Mouse (Mus musculus) subcutaneous adipose tissue, adult 2 months (tissue): ENCODE measurements around the gene Apol11b. TPM values are rescaled to one million over a fixed set of nuclear protein-coding genes. Genes with fewer than 3 reads are reported as not detected.

Source experiments
- polyA plus RNA-seq: library from polyadenylated mRNA; depleted of rRNA; stranded (reverse); fragments of >200 nt; gene quantifications from 2 replicates; pipeline ENCODE4 v1.2.3, GENCODE M21; 2012; ENCODE audit warnings: low replicate concordance; rRNA removed

The Apol11b gene
- 0.05 TPM in 1 of 2 replicates, not detected in the other for polyA plus RNA-seq

DNA sequence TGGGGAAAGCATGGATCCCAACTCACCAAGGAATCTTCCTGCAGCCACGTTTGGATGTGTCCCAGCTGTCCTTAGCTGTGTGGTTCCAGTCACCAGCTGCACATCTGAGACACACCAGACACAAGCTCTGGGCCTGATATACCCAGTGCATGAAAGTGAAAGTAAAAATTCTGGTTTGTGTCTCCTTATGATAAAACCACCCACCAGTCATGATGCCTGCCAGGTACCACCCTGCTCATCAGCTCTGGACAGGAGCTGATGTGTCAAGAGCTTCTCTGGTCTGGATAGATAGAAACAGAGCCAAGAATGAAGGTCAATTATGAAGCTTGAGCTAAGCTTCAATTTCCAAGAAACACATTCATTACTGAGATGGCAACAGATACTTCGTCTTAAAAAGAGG, at the start of gene Apol11b:
Gene Apol11b, minus strand, starts transcription at position 111 of the 400 bp plus-strand sequence.

DNA sequence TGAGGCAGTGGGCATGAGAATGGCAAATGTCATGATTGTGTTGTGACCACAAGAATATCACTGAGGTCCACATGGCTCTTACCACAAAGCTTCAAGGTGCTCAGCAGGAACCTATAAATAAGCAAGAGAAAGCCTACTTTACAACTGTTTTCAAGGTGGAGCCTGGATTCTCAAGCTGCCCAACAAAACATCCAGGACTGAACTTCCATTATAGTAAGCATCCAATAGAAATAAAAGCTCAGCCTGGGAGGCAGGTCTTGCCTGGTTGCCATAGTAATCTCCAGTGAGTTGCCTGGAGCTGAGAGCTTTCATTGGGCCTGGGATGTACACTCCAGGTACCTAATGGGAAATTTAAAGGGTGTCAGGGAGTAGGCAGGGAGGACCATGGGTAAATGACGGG, 44.1 kb downstream of the Apol11b start, which contains the start of gene Gm36245:
Gene Gm36245, plus strand, starts transcription at position 301 of the 400 bp plus-strand sequence.

DNA sequence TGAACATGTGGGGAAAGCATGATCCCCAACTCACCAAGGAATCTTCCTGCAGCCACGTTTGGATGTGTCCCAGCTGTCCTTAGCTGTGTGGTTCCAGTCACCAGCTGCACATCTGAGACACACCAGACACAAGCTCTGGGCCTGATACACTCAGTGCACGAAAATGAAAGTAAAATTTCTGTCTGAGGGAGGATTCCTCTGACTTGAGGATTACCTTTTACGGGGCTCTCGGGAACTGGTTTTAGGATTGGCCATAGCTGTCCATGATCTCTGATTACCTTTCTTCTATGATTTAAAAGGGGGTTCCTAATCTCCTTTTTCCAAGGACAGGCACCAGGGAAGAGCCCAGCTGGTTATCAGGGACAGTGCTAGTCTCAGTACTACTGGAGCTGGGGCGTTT, 47.1 kb downstream of the Apol11b start, which contains the start of gene Apol10b:
Gene Apol10b, minus strand, starts transcription at position 165 of the 400 bp plus-strand sequence.

Other genes with a start within 250 kb of the Apol11b start
- gene Apol7a, start 244.2 kb downstream of the Apol11b start, polyA plus RNA-seq = 0.20 and 1.2 TPM in 2 replicates
- 3.8 and 9.2 TPM in 2 replicates for gene Apol9a, start 232.2 kb downstream of the Apol11b start, polyA plus RNA-seq
- gene Apol7b, start 195.8 kb downstream of the Apol11b start, polyA plus RNA-seq = not detected in 2 replicates
- not detected in 2 replicates for gene Apol10a, start 166.2 kb downstream of the Apol11b start, polyA plus RNA-seq
- not detected in 2 replicates for gene Apol11a, start 135.0 kb downstream of the Apol11b start, polyA plus RNA-seq
- 0.36 and 0.49 TPM in 2 replicates for gene Apol7c, start 110.0 kb downstream of the Apol11b start, polyA plus RNA-seq
- not detected in 2 replicates for gene 1700025B11Rik, start 81.4 kb downstream of the Apol11b start, polyA plus RNA-seq
- 1.7 and 3.8 TPM in 2 replicates for gene Apol10b, start 47.2 kb downstream of the Apol11b start, polyA plus RNA-seq
- gene Gm36245, start 44.0 kb downstream of the Apol11b start, polyA plus RNA-seq = not detected in 2 replicates
- gene Apol7e, start 55.6 kb upstream of the Apol11b start, polyA plus RNA-seq = 0.40 and 0.49 TPM in 2 replicates
- 4.9 and 7.3 TPM in 2 replicates for gene Apol9b, start 85.8 kb upstream of the Apol11b start, polyA plus RNA-seq
- gene Apol8, start 113.7 kb upstream of the Apol11b start, polyA plus RNA-seq = 0.09 and 0.12 TPM in 2 replicates
- 90.1 and 107 TPM in 2 replicates for gene Myh9, start 198.9 kb upstream of the Apol11b start, polyA plus RNA-seq